Mouse (Mus musculus): Measurements from ENCODE around the gene Atxn3.

GRCm38 (mm10) chr12:101975167-101975600 is 17.1 kb upstream of the Atxn3 start:
- no peak for TF ChIP-seq CHD2 (IDR thresholded peaks at IDR 0.05; ENCODE audit: low read depth, low read length)
- no peak for TF ChIP-seq MAFK (IDR thresholded peaks at IDR 0.05; ENCODE audit: insufficient read depth, low read depth, low read length)
